In genomic region chr19:41088491-41088890, GRCm38 (mm10) we compare ENCODE assay signal across 10 mouse cellular contexts. TPM values are rescaled to one million over a fixed set of nuclear protein-coding genes. Genes with fewer than 3 reads are reported as not detected.
DNase-seq lines count a peak whose midpoint lies in the region; ATAC-seq lines count a peak whose summit lies in the region.
"Had no signal": no experiment of that assay in that cellular context is flagged by ENCODE, and none has a peak within 500 bp of the region (broad histone marks: within the 10 kb centered on the region; RNA-seq: fewer than 3 reads in every experiment).

No protein-coding gene starts in this region.

- ATAC-seq in kidney, embryonic 14.5 days (ENCODE audit: low FRiP score, low TSS enrichment), result no peak
- no peak for ATAC-seq in liver, embryonic 13.5 days (ENCODE audit: low read depth)
- ATAC-seq: Patski had no signal

- no peak for DNase-seq in kidney, adult 9 months
- peak; percentile 10 to 14 for DNase-seq in B cell, adult 2 months
- DNase-seq in ZHBTc4 (ENCODE audit: low read depth, low spot score), result peak; percentile 45
- no peak for DNase-seq in liver, embryonic 13.5 days
- DNase-seq in Muller cell, postnatal 12 days (ENCODE audit: inconsistent ontology term), result no peak
- DNase-seq in ovary, postnatal 14 days (ENCODE audit: low spot score), result no peak

- no peak overlapping the region for H3K27ac ChIP-seq in kidney, embryonic 14.5 days (ENCODE audit: low read depth, low read length)
- H3K27ac ChIP-seq in liver, embryonic 13.5 days, result no peak overlapping the region
- H3K27ac ChIP-seq: liver, embryonic 14.5 days had no signal

- WGBS in kidney, embryonic 14.5 days, result 30% methylated on average over 18 of the region's 18 CpGs
- WGBS in liver, embryonic 13.5 days (ENCODE audit: insufficient replicate concordance), result 26% methylated on average over 18 of the region's 18 CpGs

- H3K4me3 ChIP-seq in kidney, embryonic 14.5 days (ENCODE audit: low read length), result no peak overlapping the region
- H3K4me3 ChIP-seq in liver, embryonic 13.5 days (replicated peaks), result no peak overlapping the region

- peak overlapping the region; percentile 22; the same call in 1 of the 2 replicates for H3K4me2 ChIP-seq in kidney, embryonic 14.5 days (replicated peaks; ENCODE audit: low read depth, low read length)
- peak overlapping the region; percentile 21; the same call in 1 of the 2 replicates for H3K4me2 ChIP-seq in liver, embryonic 13.5 days

- H3K9ac ChIP-seq in kidney, embryonic 14.5 days (ENCODE audit: low read depth, low read length), result no peak overlapping the region
- no peak overlapping the region for H3K9ac ChIP-seq in liver, embryonic 13.5 days
- H3K9ac ChIP-seq: liver, embryonic 14.5 days had no signal

- no peaks in the 10 kb centered on the region for H3K36me3 ChIP-seq in kidney, embryonic 14.5 days (ENCODE audit: control insufficient read depth, insufficient read depth, low read length)
- H3K36me3 ChIP-seq in liver, embryonic 13.5 days, result no peaks in the 10 kb centered on the region

- H3K27me3 ChIP-seq in kidney, embryonic 14.5 days (ENCODE audit: control insufficient read depth, insufficient read depth, low read length), result peaks cover 7% of the 10 kb centered on the region
- H3K27me3 ChIP-seq in liver, embryonic 13.5 days, result peaks cover 21% of the 10 kb centered on the region

- no peaks in the 10 kb centered on the region for H3K9me3 ChIP-seq in kidney, embryonic 14.5 days (ENCODE audit: control insufficient read depth, low read length)
- H3K9me3 ChIP-seq in liver, embryonic 13.5 days (replicated peaks), result no peaks in the 10 kb centered on the region

- H3K4me1 ChIP-seq in kidney, embryonic 14.5 days (ENCODE audit: control insufficient read depth, insufficient read depth, low read length), result no peaks in the 10 kb centered on the region
- no peaks in the 10 kb centered on the region for H3K4me1 ChIP-seq in liver, embryonic 13.5 days (replicated peaks)

RNA-seq across cellular contexts. Expression of gene Opalin, which starts 11.6 kb away (rescaled TPM):
- polyA plus RNA-seq in kidney, embryonic 14.5 days (2014; fragmentation: Nextera tagmentation; extraction: Ambion mirVana), result not detected in 2 replicates
- not detected in 2 replicates for polyA plus RNA-seq in liver, embryonic 13.5 days (2015; fragmentation: Nextera tagmentation; extraction: Ambion mirVana)
- polyA plus RNA-seq: embryonic facial prominence, embryonic 11.5 days; liver, embryonic 14.5 days; Patski had no signal

RNA-seq across cellular contexts. Expression of gene Dntt, which starts 59.4 kb away (rescaled TPM):
- 0.16 and 0.19 TPM in 2 replicates for polyA plus RNA-seq in kidney, embryonic 14.5 days (2014; fragmentation: Nextera tagmentation; extraction: Ambion mirVana)
- polyA plus RNA-seq in liver, embryonic 13.5 days (2015; fragmentation: Nextera tagmentation; extraction: Ambion mirVana), result 0.06 and 0.07 TPM in 2 replicates
- polyA plus RNA-seq: embryonic facial prominence, embryonic 11.5 days had no signal

Comparison
In these comparisons a context has a peak if more than half of its experiments do, and no peak if none do; other contexts are left out.
1. DNase-seq: peak in B cell, adult 2 months (2 of 2) and ZHBTc4 (single experiment); none in kidney, adult 9 months (single experiment), liver, embryonic 13.5 days (single experiment), Muller cell, postnatal 12 days (single experiment) and ovary, postnatal 14 days (single experiment).